Mouse (Mus musculus) kidney, adult 11 months (tissue): ENCODE measurements around the gene Plscr3.

Experiments
- DNase-seq: peaks from one replicate; pipeline ENCODE4 v3.0.0; 2022

Gene Plscr3

DNA sequence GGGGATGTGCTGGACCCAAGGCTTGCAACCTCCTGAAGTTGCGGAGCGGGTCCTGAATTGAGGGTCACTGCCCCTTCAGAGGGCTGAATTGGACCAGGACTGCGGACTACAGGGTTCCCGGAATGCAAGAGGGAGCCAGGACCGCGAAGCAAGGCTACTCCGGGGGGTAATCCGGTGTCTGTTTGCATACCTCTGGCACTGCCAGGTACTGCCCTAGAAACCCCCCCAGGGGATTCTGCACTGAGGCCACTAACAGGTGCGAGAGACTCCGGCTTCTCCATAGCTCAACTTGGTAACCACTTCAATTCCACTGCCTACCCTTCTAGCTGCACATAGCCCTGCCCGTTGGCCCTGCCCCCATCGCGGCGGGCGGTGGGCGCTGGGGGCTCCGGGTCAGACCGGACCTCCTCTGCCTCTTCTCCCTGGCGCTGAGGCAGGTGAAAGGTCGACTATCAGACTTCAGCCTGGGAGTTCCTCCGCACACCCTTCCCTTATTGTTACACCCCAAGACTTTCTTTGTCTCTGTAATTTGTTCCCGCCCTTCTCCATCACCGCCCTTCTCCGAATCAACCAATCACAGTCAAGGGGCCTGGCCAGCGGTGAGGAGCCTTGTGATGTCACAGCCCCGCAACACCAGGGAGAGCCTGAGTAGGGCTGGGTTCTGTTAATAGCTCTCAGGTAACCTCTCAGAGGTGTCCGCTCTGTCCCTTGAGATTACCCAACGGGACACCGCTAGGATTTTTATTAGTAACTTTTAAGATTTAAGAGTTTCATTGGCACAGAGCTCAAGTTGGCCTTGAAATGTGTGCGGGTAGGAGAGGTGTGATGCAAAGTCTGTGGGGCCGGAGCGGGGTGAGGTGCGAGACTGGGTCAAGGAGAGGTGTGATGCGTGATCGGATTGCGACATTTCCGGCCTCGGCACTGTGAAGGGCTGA, 54.6 kb downstream of the Plscr3 start, which contains the start of the genes 2810408A11Rik and Neurl4:
2810408A11Rik (minus strand) TSS at position 517 of the 935 bp plus-strand sequence.
Neurl4 (plus strand) TSS at position 602 of the 935 bp plus-strand sequence.
- DNase-seq, result peak; percentile 95

DNA sequence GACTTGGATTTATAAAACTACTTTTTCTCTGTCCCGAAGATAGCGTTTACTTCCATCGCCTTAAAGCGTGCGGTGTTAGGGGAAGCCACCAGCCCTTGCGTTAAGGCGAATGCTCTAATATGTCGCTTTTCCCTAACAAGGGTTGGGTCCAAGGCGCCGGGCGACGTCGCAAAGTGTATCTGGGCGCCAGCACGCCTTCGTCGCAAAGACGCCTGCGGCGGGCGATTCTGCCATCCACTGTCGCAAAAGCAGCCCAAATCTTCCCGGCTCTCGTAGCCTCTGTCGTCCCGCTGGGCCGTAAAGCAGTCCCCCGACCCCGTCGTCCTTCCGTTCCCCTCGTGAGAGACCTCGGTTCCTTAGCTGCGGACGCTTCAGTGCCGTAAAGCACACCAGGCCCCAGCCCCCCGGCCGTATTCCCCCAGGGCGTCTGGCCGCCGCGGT, 55.2 kb downstream of the Plscr3 start:
- peak; percentile 98 for DNase-seq
